9 mouse cellular contexts compared by ENCODE assay signal in the genomic region with DNA sequence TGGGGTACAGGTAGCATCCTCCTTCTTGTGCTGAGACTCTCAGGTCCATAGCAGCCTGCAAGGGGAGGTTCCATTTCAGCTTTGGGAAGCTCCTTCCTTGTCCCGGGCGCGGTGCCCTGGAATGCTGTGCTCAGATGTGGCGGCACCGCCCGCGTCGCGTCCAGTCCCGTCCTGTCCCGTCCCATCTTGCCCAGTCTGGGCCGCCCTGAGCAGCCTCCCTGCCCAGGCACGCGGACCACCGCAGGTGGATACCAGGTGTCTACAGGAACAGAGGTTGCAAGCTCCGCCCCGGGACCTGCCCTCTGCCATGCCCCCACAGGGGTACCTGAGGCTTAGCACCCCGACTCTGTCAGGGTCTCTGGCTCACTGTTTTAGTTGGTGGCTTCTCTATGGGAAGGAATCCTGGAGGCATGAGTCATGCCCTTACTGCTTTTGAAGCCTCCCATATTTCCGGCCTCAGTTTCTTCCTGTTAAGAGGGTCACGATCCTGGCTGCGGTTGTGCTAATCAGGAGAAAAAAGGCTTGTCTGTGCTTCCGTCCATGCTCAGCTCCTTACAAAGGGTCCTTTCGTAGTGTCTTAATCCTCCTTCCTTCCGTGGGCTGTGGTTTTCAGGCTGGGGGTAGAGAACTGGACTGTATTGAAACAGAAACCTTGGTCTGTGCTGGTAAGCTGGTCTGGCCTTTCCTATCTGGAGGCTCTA. TPM values are rescaled to one million over a fixed set of nuclear protein-coding genes. Genes with fewer than 3 reads are reported as not detected.
DNase-seq lines count a peak whose midpoint lies in the region; ATAC-seq and TF ChIP-seq lines count a peak whose summit lies in the region.
"Had no signal": no experiment of that assay in that cellular context is flagged by ENCODE, and none has a peak within 500 bp of the region (broad histone marks: within the 10 kb centered on the region; RNA-seq: fewer than 3 reads in every experiment).

No protein-coding gene starts in this region.

- H3ac ChIP-seq in myocyte (ENCODE audit: control insufficient read depth, insufficient read length): no peak overlapping the region

- no peaks in the 10 kb centered on the region for H3K9me3 ChIP-seq in embryonic facial prominence, embryonic 14.5 days (ENCODE audit: control insufficient read depth, low read length)
- no peaks in the 10 kb centered on the region for H3K9me3 ChIP-seq in limb, embryonic 13.5 days
- H3K9me3 ChIP-seq in midbrain, embryonic 13.5 days: no peaks in the 10 kb centered on the region

- peak; percentile 69 for DNase-seq in gastrocnemius, adult 2 months
- no peak for DNase-seq in gastrocnemius, adult 18-20 months (ENCODE audit: low spot score)
- DNase-seq in embryonic facial prominence, embryonic 14.5 days (ENCODE audit: low spot score): peak; percentile 76
- no peak for DNase-seq in cerebellum, adult 9-10 months
- DNase-seq in left cerebral cortex, adult 11 months (ENCODE audit: low spot score): no peak
- DNase-seq: right cerebral cortex, postnatal 4 days had no signal

- intact Hi-C loops in gastrocnemius, adult 2 months (cut with DNase I): loop anchor here (5.0 kb wide), 1 partner anchor 436 kb away; no protein-coding TSS in a partner anchor

- no peaks in the 10 kb centered on the region for H3K27me3 ChIP-seq in embryonic facial prominence, embryonic 14.5 days (replicated peaks; ENCODE audit: control insufficient read depth, insufficient read depth, low read length)
- peaks cover 23% of the 10 kb centered on the region for H3K27me3 ChIP-seq in limb, embryonic 13.5 days
- H3K27me3 ChIP-seq in myocyte (ENCODE audit: control insufficient read depth, insufficient read depth, insufficient read length): no peaks in the 10 kb centered on the region
- peaks cover 6% of the 10 kb centered on the region; the same call in 1 of the 2 replicates for H3K27me3 ChIP-seq in midbrain, embryonic 13.5 days

- no peak for TF ChIP-seq POLR2A in myocyte (IDR thresholded peaks at IDR 0.05; ENCODE audit: insufficient read length, low read depth)

- no peak overlapping the region for H3K9ac ChIP-seq in embryonic facial prominence, embryonic 14.5 days (ENCODE audit: low read depth, low read length)
- H3K9ac ChIP-seq in limb, embryonic 13.5 days: 0 out of 2 replicates have a peak overlapping the region, but pooled peaks have one; percentile 20
- no peak overlapping the region; the same call in 1 of the 2 replicates for H3K9ac ChIP-seq in midbrain, embryonic 13.5 days (replicated peaks)

- peak; percentile 42; the same call in 1 of the 2 replicates for ATAC-seq in embryonic facial prominence, embryonic 14.5 days (ENCODE audit: low read depth)
- ATAC-seq in limb, embryonic 13.5 days (ENCODE audit: low FRiP score, low read depth): no peak
- ATAC-seq in midbrain, embryonic 13.5 days: no peak

- H3K79me2 ChIP-seq in myocyte (ENCODE audit: control insufficient read depth, insufficient read depth): no peaks in the 10 kb centered on the region

- WGBS in embryonic facial prominence, embryonic 14.5 days: 34% methylated on average over 21 of the region's 24 CpGs
- 44% methylated on average over 24 of the region's 24 CpGs for WGBS in limb, embryonic 13.5 days
- WGBS in midbrain, embryonic 13.5 days: 58% methylated on average over 24 of the region's 24 CpGs

- TF ChIP-seq CTCF in gastrocnemius, adult 2 months (IDR thresholded peaks at IDR 0.05): no peak

- peaks cover 10% of the 10 kb centered on the region; the same call in 1 of the 2 replicates for H3K4me1 ChIP-seq in embryonic facial prominence, embryonic 14.5 days (ENCODE audit: control insufficient read depth, insufficient read depth, low read length)
- H3K4me1 ChIP-seq in limb, embryonic 13.5 days: peaks cover 18% of the 10 kb centered on the region
- no peaks in the 10 kb centered on the region for H3K4me1 ChIP-seq in midbrain, embryonic 13.5 days (replicated peaks)

- H3K4me2 ChIP-seq in embryonic facial prominence, embryonic 14.5 days (ENCODE audit: low read depth, low read length): no peak overlapping the region
- no peak overlapping the region for H3K4me2 ChIP-seq in limb, embryonic 13.5 days (replicated peaks)
- peak overlapping the region; percentile 88 for H3K4me2 ChIP-seq in myocyte (ENCODE audit: low read depth)
- no peak overlapping the region for H3K4me2 ChIP-seq in midbrain, embryonic 13.5 days (replicated peaks)

- peak overlapping the region; percentile 43 for H3K4me3 ChIP-seq in gastrocnemius, adult 2 months
- H3K4me3 ChIP-seq in embryonic facial prominence, embryonic 14.5 days (ENCODE audit: low read depth, low read length): no peak overlapping the region
- H3K4me3 ChIP-seq in limb, embryonic 13.5 days: no peak overlapping the region
- H3K4me3 ChIP-seq in myocyte: no peak overlapping the region
- H3K4me3 ChIP-seq in midbrain, embryonic 13.5 days (replicated peaks): no peak overlapping the region

- peak overlapping the region; percentile 64 for H3K27ac ChIP-seq in gastrocnemius, adult 2 months
- H3K27ac ChIP-seq in embryonic facial prominence, embryonic 14.5 days (replicated peaks; ENCODE audit: low read depth, low read length): peak overlapping the region; percentile 63
- H3K27ac ChIP-seq in limb, embryonic 13.5 days: peak overlapping the region; percentile 4; the same call in 1 of the 2 replicates
- no peak overlapping the region for H3K27ac ChIP-seq in midbrain, embryonic 13.5 days

- no peaks in the 10 kb centered on the region for H3K36me3 ChIP-seq in embryonic facial prominence, embryonic 14.5 days (ENCODE audit: control insufficient read depth, insufficient read depth, low read length)
- no peaks in the 10 kb centered on the region for H3K36me3 ChIP-seq in limb, embryonic 13.5 days
- no peaks in the 10 kb centered on the region for H3K36me3 ChIP-seq in myocyte (ENCODE audit: control insufficient read depth, insufficient read depth)
- H3K36me3 ChIP-seq in midbrain, embryonic 13.5 days: no peaks in the 10 kb centered on the region

TF ChIP-seq in myocyte, 11 proteins besides CTCF, POLR2A, EP300 and RAD21:
- TF ChIP-seq MYOG (IDR thresholded peaks at IDR 0.05; ENCODE audit: control insufficient read depth in 1 of 3, insufficient read depth in 1 of 3, insufficient read length in 2 of 3, low read depth in 2 of 3) (peak in 1 of 3 experiments; percentile 55), POLR2AphosphoS2 (IDR thresholded peaks at IDR 0.05; ENCODE audit: insufficient read length, low read depth) (no peak), MYOD1 (IDR thresholded peaks at IDR 0.05; ENCODE audit: control insufficient read depth in 1 of 3, insufficient read length in 2 of 3, low read depth in 2 of 3) (peak in 1 of 3 experiments; percentile 49), E2F4 (IDR thresholded peaks at IDR 0.05; ENCODE audit: insufficient read depth) (no peak)

RNA-seq across cellular contexts. Expression of a gene that starts 33.3 kb away (rescaled TPM):
- 1 to 10 TPM; 1.6 to 2.5 TPM for total RNA-seq in gastrocnemius, adult 2 months (2021)
- total RNA-seq in gastrocnemius, adult 18-20 months (2021): 1 to 10 TPM; 1.4 to 3.8 TPM
- polyA plus RNA-seq in embryonic facial prominence, embryonic 14.5 days (2014; fragmentation: Nextera tagmentation; extraction: Ambion mirVana): 5.5 and 9.5 TPM in 2 replicates
- polyA plus RNA-seq in limb, embryonic 13.5 days (2015; fragmentation: Nextera tagmentation; extraction: Ambion mirVana): 0.75 and 1.0 TPM in 2 replicates
- 7.7 TPM for polyA plus RNA-seq in myocyte (2012; fragmentation: generic; extraction: Trizol)
- 0.05 and 0.09 TPM in 2 replicates for polyA plus RNA-seq in midbrain, embryonic 13.5 days (2015; fragmentation: Nextera tagmentation; extraction: Ambion mirVana)

RNA-seq across cellular contexts. Expression of a gene that starts 43.6 kb away (rescaled TPM):
- under 1 TPM; 0.20 to 0.36 TPM for total RNA-seq in gastrocnemius, adult 2 months (2021)
- total RNA-seq in gastrocnemius, adult 18-20 months (2021): under 1 TPM; 0.26 to 0.27 TPM
- polyA plus RNA-seq in embryonic facial prominence, embryonic 14.5 days (2014; fragmentation: Nextera tagmentation; extraction: Ambion mirVana): 0.79 and 0.84 TPM in 2 replicates
- polyA plus RNA-seq in limb, embryonic 13.5 days (2015; fragmentation: Nextera tagmentation; extraction: Ambion mirVana): 1.5 and 1.9 TPM in 2 replicates
- polyA plus RNA-seq in myocyte (2012; fragmentation: generic; extraction: Trizol): 0.16 TPM
- polyA plus RNA-seq in midbrain, embryonic 13.5 days (2015; fragmentation: Nextera tagmentation; extraction: Ambion mirVana): 0.26 and 0.46 TPM in 2 replicates

RNA-seq across cellular contexts. Expression of a gene that starts 52.6 kb away (rescaled TPM):
- 10 to 100 TPM; 23.7 to 32.4 TPM for total RNA-seq in gastrocnemius, adult 2 months (2021)
- 10 to 100 TPM; 25.0 to 31.3 TPM for total RNA-seq in gastrocnemius, adult 18-20 months (2021)
- 49.9 and 62.0 TPM in 2 replicates for polyA plus RNA-seq in embryonic facial prominence, embryonic 14.5 days (2014; fragmentation: Nextera tagmentation; extraction: Ambion mirVana)
- 64.1 and 70.4 TPM in 2 replicates for polyA plus RNA-seq in limb, embryonic 13.5 days (2015; fragmentation: Nextera tagmentation; extraction: Ambion mirVana)
- polyA plus RNA-seq in myocyte (2012; fragmentation: generic; extraction: Trizol): 110 TPM
- 79.1 and 82.8 TPM in 2 replicates for polyA plus RNA-seq in midbrain, embryonic 13.5 days (2015; fragmentation: Nextera tagmentation; extraction: Ambion mirVana)

Comparison
In these comparisons a context has a peak if more than half of its experiments do, and no peak if none do; other contexts are left out.
1. DNase-seq: peak in gastrocnemius, adult 2 months (single experiment) and embryonic facial prominence, embryonic 14.5 days (single experiment); none in gastrocnemius, adult 18-20 months (single experiment), cerebellum, adult 9-10 months (single experiment) and left cerebral cortex, adult 11 months (single experiment).